Mouse (Mus musculus): ENCODE measurements around the gene Cklf.
"Not testable (repeated sequence)": the region's sequence is repeated elsewhere in the genome, so short reads cannot be mapped to it uniquely, and the experiment has no call there.

Cklf gene

DNA sequence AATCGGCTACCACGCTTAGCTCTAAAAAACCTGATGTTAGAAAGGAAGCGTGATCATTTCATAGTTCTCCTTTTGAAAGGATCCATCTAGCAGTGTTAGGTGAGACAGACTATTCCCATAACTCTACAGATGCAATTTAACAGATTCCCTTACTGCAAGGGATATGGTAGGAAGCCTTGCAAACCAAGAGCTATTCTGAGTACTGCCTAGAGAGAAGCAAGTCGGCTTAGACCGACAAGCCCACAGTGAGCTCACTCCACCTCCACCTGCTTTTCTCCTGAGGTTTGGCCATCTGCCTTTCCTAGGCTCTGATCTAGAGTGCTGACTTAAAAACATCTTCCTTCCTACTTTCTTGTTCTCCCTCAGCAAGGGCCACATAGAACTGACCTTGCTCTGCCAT is 11.1 kb downstream of the Cklf start:
- in situ Hi-C loops (cut with MseI, MboI) = not testable (repeated sequence)

GRCm38 (mm10) chr8:104264271-104264935 is 13.7 kb downstream of the Cklf start:
- in situ Hi-C loops (cut with MseI, MboI) = not testable (repeated sequence)

DNA sequence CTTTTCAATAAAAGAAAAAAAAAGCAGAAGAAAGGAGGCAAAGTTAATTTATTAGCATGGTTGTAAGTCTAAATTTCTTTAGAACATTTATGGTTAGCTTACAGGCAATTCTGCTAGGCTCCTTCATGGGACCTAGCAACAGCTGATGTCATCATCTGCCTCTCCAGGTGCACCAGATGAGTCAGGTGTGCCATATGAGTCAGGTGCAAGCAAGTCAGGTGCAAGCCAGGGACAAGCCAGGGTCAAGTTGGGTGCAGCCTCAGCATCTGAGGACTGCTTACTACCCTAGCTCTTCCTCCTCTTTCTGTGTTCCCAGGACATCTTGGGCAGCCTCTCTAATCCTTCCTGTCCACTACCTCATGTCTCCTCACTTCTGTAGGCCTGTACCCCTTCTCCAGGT is 17.7 kb downstream of the Cklf start:
- in situ Hi-C loops (cut with MseI, MboI) = no loop called here

GRCm38 (mm10) chr8:104268937-104269440 is 18.3 kb downstream of the Cklf start:
- in situ Hi-C loops (cut with MseI, MboI) = no loop called here

- in situ Hi-C loops (cut with MseI, MboI) = not testable (repeated sequence)
Measured at GRCm38 (mm10) chr8:104293081-104293480, 42.4 kb downstream of the Cklf start, which contains the start of gene Cmtm2a. TSS of gene Cmtm2a (minus strand) at chr8:104293181.

DNA sequence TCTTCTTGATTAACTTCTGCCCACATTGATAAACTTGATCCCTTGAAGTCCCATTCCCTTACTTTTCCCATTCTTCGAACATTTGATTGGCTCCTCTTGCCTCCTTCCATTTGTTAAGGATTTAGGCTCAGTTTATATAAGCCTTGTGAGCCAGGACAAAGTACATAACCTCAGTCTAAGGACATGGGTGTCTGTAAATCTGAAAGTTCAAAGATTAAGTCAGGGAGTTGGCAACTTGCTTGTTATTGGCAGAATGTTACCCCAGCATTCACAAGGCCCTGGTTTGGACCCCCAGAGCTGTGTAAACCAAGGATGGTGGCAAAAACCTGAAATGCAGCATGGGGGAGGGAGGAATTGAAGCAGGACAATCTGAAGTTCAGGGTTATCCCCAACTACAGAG is 43.7 kb downstream of the Cklf start:
- in situ Hi-C loops (cut with MseI, MboI) = no loop called here

- in situ Hi-C loops (cut with MseI, MboI) = not testable (repeated sequence)
Measured at GRCm38 (mm10) chr8:104301577-104301976, 50.9 kb downstream of the Cklf start.

- in situ Hi-C loops (cut with MseI, MboI) = not testable (repeated sequence)
Measured at GRCm38 (mm10) chr8:104302536-104302935, 51.9 kb downstream of the Cklf start.

DNA sequence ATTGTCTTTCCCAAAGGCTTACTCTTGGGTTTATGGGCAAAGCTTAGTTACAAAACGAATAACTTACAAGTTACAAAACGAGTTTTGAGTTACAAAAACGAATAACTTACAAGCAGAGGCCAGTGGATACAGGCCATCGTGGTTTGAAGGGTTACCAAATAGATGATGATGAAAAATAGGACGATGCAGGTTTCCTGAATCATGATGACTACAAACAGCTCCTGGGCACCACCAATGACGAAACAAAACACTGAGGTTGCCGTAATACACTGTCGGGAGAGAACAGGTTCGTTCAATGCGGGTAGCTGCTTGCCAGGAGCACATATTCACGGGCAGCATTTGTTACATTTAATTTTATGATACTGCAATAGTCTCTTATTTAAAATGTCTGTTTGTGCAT is 54.3 kb downstream of the Cklf start:
- in situ Hi-C loops (cut with MseI, MboI) = no loop called here

DNA sequence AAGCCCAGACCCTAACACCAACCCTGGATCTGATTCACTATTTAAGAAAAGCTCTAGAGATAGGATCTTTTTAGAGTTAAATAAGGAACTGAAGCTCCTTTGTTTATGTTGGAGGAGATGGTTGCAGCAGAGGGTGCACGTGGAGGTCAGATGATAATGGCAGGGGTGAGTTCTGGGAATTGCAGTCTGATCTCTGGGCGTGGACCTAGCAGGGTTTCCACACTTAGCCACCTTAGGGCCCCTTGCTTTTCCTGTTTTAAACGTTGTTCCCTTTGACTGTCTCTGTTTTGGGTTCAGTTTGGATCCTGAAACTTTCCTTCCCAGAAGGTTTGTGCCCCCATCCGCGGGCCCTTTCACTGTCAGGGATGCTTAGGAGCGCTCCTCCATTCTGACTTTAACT is 57.7 kb downstream of the Cklf start:
- in situ Hi-C loops (cut with MseI, MboI) = not testable (repeated sequence)

- in situ Hi-C loops (cut with MseI, MboI) = not testable (repeated sequence)
Measured at GRCm38 (mm10) chr8:104309441-104310155, 58.9 kb downstream of the Cklf start, which contains the start of the genes Gm45711 and Cmtm1. TSS of gene Gm45711 (minus strand) at chr8:104310081. TSS of gene Cmtm1 (minus strand) at chr8:104310145.

DNA sequence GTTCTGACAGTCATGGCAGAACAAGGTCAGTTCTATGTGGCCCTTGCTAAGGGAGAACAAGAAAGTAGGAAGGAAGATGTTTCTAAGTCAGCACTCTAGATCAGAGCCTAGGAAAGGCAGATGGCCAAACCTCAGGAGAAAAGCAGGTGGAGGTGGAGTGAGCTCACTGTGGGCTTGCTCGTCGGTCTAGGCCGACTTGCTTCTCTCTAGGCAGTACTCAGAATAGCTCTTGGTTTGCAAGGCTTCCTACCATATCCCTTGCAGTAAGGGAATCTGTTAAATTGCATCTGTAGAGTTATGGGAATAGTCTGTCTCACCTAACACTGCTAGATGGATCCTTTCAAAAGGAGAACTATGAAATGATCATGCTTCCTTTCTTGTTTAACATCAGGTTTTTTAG is 61.4 kb downstream of the Cklf start:
- in situ Hi-C loops (cut with MseI, MboI) = not testable (repeated sequence)

- in situ Hi-C loops (cut with MseI, MboI) = no loop called here
Measured at GRCm38 (mm10) chr8:104313311-104313710, 62.6 kb downstream of the Cklf start.

Data from mouse trophoblast stem cell (cell line).